Mouse (Mus musculus) kidney, postnatal 0 days (tissue): ENCODE data around the gene Vti1a. TPM values are rescaled to one million over a fixed set of nuclear protein-coding genes. Genes with fewer than 3 reads are reported as not detected.

Experiments used
- ATAC-seq: fragments of 200-750 bp; cut with Nextera tagmentation; replicated peaks from 2 replicates; pipeline ENCODE4 v1.8.0; 2017; ENCODE audit warnings: low read depth, moderate number of reproducible peaks, moderate TSS enrichment, moderate library complexity; ENCODE audit not compliant: low FRiP score
- DNase-seq: peaks from one replicate; pipeline ENCODE4 v3.0.0-alpha.2; 2016; ENCODE audit warnings: low spot score
- H3K27ac ChIP-seq: fragments of 300-500 bp; sonication (generic); 2 replicates; pipeline ENCODE4 v1.5.1; 2014; ENCODE audit warnings: mild to moderate bottlenecking
- H3K27me3 ChIP-seq: fragments of 300-500 bp; sonication (generic); 2 replicates; pipeline ENCODE4 v1.6.1; 2014; ENCODE audit warnings: low read length, mixed read lengths; ENCODE audit not compliant: insufficient read depth
- H3K36me3 ChIP-seq: fragments of 300-500 bp; sonication (generic); 2 replicates; pipeline ENCODE4 v1.6.1; 2014; ENCODE audit warnings: low read length, mixed read lengths; ENCODE audit not compliant: insufficient read depth
- H3K4me1 ChIP-seq: fragments of 300-500 bp; sonication (generic); replicated peaks from 2 replicates; pipeline ENCODE4 v1.6.1; 2014; ENCODE audit warnings: antibody characterized with exemption, low read length, mixed read lengths; ENCODE audit not compliant: insufficient read depth
- H3K4me2 ChIP-seq: fragments of 300-500 bp; sonication (generic); 2 replicates; pipeline ENCODE4 v1.6.1; 2014; ENCODE audit warnings: mild to moderate bottlenecking, low read length, moderate library complexity, mixed read lengths
- H3K4me3 ChIP-seq: fragments of 300-500 bp; sonication (generic); replicated peaks from 2 replicates; pipeline ENCODE4 v1.5.1; 2014; ENCODE audit warnings: low read depth, low read length
- H3K9ac ChIP-seq: fragments of 300-500 bp; sonication (generic); 2 replicates; pipeline ENCODE4 v1.6.1; 2014; ENCODE audit warnings: low read depth, low read length
- H3K9me3 ChIP-seq: fragments of 300-500 bp; sonication (generic); replicated peaks from 2 replicates; pipeline ENCODE4 v1.6.1; 2016; ENCODE audit warnings: low read length, inconsistent platforms, mixed read lengths
- CTCF ChIP-seq: IDR thresholded peaks from 2 replicates; pipeline ENCODE4 v1.5.1; 2016; ENCODE audit warnings: antibody characterized with exemption, low read depth, mild to moderate bottlenecking, moderate library complexity
- WGBS: fragments of 180-500 bp; shearing (Covaris S2); extraction: QIAGEN DNeasy Blood & Tissue Kit; methylation state at CpG from one replicate; pipeline ENCODE4 v1.1.7; 2014; 5-methylcytosine and 5-hydroxymethylcytosine counted together
- polyA plus RNA-seq: library from polyadenylated mRNA; unstranded; fragments of >200 nt; fragmentation: Nextera tagmentation; extraction: Ambion mirVana; gene quantifications from 2 replicates; pipeline ENCODE4 v1.2.1, GENCODE M21; 2015

The Vti1a gene
- polyA plus RNA-seq, 1 experiment from 2014 or later: 22.4 TPM

DNA sequence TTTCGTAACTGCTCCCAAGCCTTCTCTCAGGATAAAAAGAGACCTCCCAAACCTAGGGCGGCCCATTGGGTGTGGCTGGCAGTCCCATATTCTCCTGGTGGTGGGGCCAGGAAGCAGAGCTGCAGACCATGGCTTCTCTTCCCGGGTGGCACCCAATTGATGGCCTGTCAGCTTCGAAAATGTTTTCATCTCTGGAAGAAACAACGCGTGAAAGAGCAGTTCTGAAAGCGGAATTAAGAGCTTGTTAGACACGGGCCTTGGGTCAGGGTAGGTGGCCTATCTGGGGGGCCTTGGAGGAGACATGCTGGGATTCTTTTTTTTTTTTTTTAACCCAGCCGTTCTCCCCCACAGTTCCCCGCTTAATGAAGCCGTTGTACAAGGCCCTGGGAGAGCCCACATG is 326.3 kb downstream of the Vti1a start:
- ATAC-seq (no peak), DNase-seq (no peak)
- no peaks in the 10 kb centered on the region for H3K27me3 ChIP-seq
- no peaks in the 10 kb centered on the region for H3K36me3 ChIP-seq
- no peak overlapping the region for H3K4me3 ChIP-seq
- H3K9me3 ChIP-seq: no peaks in the 10 kb centered on the region
- no peak overlapping the region for H3K4me2 ChIP-seq
- no peak overlapping the region for H3K9ac ChIP-seq
- H3K4me1 ChIP-seq: no peaks in the 10 kb centered on the region
- 51% methylated on average over 11 of the region's 11 CpGs for WGBS
- no peak for TF ChIP-seq CTCF
- H3K27ac ChIP-seq: no peak overlapping the region

DNA sequence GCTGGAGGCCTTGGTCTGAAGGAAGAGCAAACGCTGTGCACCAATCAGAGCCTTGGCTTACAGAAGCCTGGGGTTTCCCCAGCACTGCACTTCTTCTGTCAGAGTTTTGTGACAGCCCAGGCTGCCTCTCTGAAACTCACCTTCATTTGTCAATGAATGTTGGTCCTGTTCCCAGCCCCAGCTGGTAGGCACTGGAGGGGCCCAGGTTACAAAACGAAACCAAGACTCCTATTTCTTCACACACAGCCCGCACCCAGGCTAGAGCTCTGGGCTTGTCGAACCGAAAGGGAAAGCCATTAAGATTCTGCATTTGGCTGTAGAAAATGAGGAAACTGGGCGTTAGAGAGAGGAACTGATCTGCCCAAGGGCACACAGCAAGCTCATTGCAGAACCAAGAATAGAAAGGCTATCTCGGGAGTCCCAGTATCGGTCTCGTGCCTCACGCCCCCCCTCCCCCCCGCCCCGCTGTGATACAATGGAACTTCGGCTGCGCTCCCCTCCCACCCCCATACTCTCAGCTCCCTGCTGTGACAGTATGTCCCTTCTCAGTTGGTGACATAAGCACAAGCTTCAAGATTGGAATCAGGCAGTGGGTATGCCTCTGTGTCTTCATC is 327.3 kb downstream of the Vti1a start:
- no peak overlapping the region for H3K27ac ChIP-seq

DNA sequence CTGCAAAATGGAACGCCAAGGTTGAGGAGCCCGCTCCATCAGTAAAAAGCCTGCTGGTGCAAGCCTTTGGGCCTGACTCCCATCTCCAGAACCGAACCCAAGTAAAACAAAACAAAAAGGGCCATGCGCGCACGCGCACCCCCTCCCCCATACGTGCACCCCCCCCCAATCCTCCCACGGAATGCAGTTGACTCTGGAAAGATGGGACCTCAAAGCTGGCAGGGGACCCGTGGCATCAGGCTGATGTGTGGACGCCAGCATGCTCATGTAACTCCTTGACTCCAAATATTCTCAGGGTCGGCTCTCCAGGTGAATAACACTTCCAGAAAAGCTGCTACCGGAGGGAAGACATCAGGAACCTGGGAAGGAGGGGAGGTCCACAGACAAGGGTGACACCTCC is 327.8 kb downstream of the Vti1a start:
- Histone ChIP-seq H3K4me2 (peak overlapping the region; percentile 52), H3K4me1 (no peaks in the 10 kb centered on the region), H3K36me3 (no peaks in the 10 kb centered on the region), H3K27me3 (no peaks in the 10 kb centered on the region), H3K27ac (no peak overlapping the region), H3K4me3 (peak overlapping the region; percentile 36; the same call in 1 of the 2 replicates), H3K9me3 (no peaks in the 10 kb centered on the region), H3K9ac (no peak overlapping the region)
- no peak for DNase-seq
- no peak for ATAC-seq
- TF ChIP-seq CTCF: no peak
- 64% methylated on average over 13 of the region's 13 CpGs for WGBS

More for the DNA sequence above, 327.3 kb downstream of the Vti1a start:
- H3K36me3 ChIP-seq: no peaks in the 10 kb centered on the region
- no peaks in the 10 kb centered on the region for H3K4me1 ChIP-seq
- peak overlapping the region; percentile 36 for H3K4me3 ChIP-seq
- H3K9me3 ChIP-seq: no peaks in the 10 kb centered on the region
- H3K9ac ChIP-seq: peak overlapping the region; percentile 46; the same call in 1 of the 2 replicates
- ATAC-seq (no peak; the same call in 1 of the 2 replicates), DNase-seq (peak; percentile 54)
- H3K4me2 ChIP-seq: peak overlapping the region; percentile 52
- no peaks in the 10 kb centered on the region for H3K27me3 ChIP-seq
- no peak for TF ChIP-seq CTCF
- WGBS: 24% methylated on average over 14 of the region's 14 CpGs

DNA sequence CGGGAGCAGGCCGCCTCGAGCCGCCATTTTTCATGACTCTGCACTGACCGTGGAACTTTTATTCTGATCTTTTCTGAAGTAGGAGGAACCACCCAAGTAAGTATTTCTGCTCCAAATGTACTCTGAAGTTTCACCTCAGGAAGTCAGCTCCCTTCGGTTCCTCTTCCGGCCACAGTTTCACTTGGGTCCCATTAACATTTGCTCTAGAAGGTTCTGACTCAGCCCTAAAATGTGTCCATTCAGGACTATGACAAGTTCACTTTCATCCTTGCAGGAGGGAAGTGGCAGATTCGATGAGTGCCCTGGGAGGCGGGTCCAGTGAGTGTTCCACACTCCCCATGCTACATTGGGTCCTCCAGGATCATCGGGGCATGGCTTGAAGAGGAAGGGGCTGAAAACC is 333.3 kb downstream of the Vti1a start:
- Histone ChIP-seq H3K36me3 (no peaks in the 10 kb centered on the region), H3K4me1 (no peaks in the 10 kb centered on the region), H3K4me2 (no peak overlapping the region), H3K9ac (no peak overlapping the region), H3K4me3 (no peak overlapping the region), H3K27me3 (no peaks in the 10 kb centered on the region), H3K27ac (no peak overlapping the region), H3K9me3 (no peaks in the 10 kb centered on the region)
- 94% methylated on average over 10 of the region's 10 CpGs for WGBS
- DNase-seq: no peak
- ATAC-seq: no peak
- no peak for TF ChIP-seq CTCF

DNA sequence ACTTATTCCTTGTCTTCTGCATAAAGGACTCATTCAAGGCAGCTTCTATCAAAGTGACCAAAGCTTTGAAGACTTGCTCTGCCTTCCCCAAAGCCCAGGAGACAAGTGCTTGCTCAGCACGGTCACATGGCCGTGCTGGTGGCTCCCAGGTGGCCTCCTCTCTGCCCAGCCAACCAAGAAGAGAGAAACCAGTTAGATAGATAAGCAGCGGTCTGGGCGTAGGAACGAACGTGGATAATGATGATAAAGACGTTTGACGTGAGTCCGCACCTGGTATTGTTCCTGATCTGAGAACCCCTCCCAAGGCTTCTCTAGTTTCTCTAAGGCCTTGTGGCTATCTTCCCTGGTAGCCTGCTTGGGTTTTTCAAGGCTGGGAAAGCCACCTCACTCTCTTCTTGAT is 334.9 kb downstream of the Vti1a start:
- Histone ChIP-seq H3K9ac (no peak overlapping the region), H3K4me2 (no peak overlapping the region), H3K4me3 (no peak overlapping the region), H3K27me3 (no peaks in the 10 kb centered on the region), H3K27ac (no peak overlapping the region), H3K4me1 (no peaks in the 10 kb centered on the region), H3K36me3 (no peaks in the 10 kb centered on the region), H3K9me3 (no peaks in the 10 kb centered on the region)
- DNase-seq (no peak), ATAC-seq (no peak)
- WGBS: 72% methylated on average over 9 of the region's 9 CpGs
- TF ChIP-seq CTCF: no peak

DNA sequence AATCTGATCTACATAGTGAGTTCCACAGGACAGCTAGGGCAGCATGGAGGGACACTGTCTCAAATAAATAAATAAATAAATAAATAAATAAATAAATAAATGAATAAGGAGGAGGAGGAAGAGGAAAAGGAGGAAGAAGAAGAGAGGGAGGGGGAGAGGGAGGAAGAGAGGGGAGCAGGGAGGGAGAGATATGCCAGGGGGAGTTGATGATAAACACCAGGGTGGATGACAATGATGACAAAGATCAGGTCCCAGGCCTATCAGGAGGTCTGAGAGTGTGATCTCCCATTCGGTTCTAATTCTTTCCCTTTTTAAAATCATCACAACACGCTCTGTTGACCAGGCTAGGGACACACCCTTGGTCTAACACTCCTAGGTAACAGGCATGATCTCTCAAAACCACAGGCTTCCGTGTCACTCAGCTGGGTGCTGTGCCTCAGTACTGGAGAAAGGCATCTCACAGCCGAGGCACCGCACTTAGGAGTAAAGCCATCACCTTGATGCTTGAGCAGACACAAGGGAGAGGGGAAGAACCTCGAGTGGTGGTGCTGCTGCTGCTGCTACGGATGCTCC is 336.7 kb downstream of the Vti1a start:
- ATAC-seq (no peak), DNase-seq (no peak)
- Histone ChIP-seq H3K9ac (no peak overlapping the region), H3K36me3 (no peaks in the 10 kb centered on the region), H3K9me3 (no peaks in the 10 kb centered on the region), H3K27ac (no peak overlapping the region), H3K27me3 (no peaks in the 10 kb centered on the region), H3K4me3 (no peak overlapping the region), H3K4me2 (no peak overlapping the region), H3K4me1 (no peaks in the 10 kb centered on the region)
- no peak for TF ChIP-seq CTCF
- WGBS: 80% methylated on average over 7 of the region's 7 CpGs

DNA sequence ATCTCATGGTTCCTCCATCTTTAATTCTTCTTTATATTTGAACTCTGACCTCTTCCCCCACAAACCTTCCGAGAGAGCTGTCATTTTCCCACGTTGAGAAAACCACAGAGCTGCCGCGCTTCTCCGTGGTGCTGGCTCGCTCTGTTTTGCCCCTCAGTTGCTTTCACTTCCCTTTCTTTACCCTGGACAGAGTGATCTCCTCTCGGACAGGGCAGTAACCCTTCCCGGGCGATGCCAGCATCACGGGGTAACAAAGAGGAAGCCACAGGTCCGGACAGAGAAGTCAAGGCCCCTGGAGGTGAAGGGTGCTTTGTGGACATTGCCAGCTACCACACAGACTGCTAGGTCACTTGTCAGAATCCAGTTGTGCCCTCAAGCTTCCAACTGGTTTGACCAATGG is 344.1 kb downstream of the Vti1a start:
- DNase-seq (no peak), ATAC-seq (no peak)
- Histone ChIP-seq H3K27me3 (no peaks in the 10 kb centered on the region), H3K4me3 (no peak overlapping the region), H3K36me3 (no peaks in the 10 kb centered on the region), H3K4me1 (no peaks in the 10 kb centered on the region), H3K4me2 (no peak overlapping the region), H3K27ac (no peak overlapping the region), H3K9ac (no peak overlapping the region), H3K9me3 (no peaks in the 10 kb centered on the region)
- TF ChIP-seq CTCF: no peak
- WGBS: 82% methylated on average over 11 of the region's 11 CpGs
